Mouse (Mus musculus): ENCODE results near the gene Gm16253.

Gene Gm16253

DNA sequence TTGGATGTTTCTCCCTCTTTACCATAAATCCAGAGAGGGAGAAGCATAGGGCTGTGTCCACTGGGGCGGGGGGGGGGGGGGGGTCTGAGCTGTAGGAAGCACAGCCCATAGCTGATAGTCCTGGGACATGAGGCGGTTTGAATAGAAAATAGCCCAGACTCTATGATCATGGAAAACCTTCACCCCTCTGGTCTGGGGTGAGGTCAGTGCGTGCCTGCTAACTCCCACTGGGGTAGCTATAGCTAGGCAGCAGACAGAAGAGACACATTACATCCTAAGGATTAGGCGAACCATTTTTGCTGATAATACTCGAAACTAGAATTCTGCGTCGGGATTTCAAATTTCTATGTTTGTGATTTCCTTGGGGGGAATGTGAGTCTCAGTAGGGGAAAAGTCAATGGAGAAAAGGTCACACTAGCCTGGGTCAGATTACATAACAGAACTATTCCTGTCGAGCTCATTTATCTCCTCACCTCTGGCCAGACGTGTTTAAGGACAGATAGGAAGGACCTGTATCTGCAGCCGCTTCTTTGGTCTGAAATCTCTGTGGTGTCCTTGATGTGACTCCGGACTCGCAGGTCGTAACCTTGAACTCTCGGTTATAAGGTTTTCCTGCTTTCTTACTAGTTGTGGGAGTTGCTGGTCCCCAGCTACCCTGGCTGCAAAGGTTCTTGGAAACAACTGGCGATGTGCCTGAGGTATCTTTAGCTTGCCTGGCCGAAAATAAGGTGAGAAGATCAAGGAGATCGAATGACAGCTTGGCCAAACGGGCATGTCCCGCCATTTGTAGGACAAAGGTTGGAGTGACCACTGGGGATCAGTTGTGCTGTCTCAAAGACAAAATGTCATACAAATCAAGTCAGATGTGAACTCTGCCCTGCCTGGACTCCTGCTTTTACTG lies 2.9 kb upstream of the Gm16253 start:
- DNase-seq (ENCODE audit: low read depth), result no peak

DNA sequence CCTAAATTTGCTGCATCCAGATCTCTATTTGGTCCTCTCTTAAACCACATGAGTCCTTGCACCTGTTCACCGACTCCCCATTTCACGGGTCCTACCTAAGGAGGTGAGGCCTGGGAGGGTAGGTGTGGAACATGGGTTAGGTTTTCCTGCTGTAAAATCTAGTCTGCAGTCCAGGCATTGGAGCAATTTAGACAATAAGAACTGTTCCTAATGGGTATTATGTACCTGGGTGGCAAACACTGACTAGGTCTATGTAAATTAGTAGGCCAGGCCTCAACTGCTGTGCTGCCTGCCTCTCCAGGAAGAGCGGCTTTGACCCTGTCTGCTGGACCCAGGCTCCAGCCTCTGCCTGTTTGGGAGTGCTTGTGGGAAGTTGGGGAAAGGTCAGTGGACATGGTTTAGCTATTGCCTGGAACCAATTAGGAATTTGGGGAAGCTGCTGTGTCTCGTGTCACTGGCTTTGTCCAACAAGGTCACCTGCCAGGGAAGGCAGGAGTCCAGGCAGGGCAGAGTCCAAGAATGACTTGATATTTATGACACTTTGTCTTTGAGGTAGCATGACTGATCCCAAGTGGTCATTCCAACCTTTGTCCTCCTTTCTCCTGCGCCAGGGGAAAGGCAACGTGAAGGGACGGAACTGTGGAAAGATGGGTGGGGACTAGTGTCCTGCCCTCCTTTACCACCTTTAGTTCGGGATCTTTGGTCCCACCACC lies 1.4 kb upstream of the Gm16253 start:
- DNase-seq (ENCODE audit: low read depth), result no peak

DNA sequence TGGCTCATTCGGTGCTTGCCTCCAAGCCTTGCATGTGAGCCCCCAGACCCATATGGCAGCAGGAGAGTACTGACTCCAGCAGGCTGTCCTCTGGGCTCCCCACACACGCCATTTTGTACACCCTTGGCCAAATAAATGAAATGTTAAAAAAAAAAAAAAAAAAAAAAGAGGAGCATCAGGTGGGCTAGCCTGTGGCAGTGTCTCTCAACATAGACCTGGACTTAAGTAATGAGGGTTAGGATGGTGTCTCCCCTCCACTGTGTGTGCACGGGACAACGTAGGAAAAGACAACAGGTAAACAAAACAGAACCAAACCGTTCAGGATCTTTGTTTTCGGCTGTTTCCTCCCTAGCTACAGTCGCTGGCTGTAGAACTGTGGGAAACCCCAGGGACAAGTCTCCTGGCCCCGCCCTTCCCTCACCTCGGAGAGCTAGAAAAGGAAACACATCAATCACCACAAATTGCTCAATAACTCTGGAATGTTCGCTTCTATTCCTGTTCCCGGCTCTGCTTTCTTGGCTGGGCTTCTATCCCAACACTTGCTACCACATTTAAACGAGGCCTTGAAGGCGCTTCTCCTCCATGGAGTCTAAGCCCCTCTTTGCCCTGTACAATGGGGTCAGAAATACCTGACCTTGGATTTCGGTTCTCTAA lies 652 bp upstream of the Gm16253 start:
- DNase-seq (ENCODE audit: low read depth), result no peak

DNA sequence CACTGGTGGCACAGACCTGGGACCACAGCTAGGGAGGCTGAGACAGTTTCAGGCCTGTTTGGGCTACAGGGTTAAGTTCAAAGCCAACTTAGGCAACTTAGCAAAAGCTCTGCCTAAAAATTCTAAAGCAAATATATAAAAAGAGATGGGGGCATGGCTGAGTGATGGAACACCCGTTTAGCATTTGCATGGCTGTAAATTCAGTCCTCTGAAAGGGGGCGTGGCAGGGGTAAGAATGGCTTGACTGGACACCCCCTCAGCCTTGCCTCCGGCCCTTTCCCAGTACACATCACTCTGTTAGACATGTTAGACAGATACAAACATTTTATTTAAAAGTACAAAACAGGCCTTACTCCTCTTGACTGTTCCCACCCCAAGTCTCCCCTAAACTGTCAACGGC lies 782 bp downstream of the Gm16253 start:
- DNase-seq (ENCODE audit: low read depth), result no peak

DNA sequence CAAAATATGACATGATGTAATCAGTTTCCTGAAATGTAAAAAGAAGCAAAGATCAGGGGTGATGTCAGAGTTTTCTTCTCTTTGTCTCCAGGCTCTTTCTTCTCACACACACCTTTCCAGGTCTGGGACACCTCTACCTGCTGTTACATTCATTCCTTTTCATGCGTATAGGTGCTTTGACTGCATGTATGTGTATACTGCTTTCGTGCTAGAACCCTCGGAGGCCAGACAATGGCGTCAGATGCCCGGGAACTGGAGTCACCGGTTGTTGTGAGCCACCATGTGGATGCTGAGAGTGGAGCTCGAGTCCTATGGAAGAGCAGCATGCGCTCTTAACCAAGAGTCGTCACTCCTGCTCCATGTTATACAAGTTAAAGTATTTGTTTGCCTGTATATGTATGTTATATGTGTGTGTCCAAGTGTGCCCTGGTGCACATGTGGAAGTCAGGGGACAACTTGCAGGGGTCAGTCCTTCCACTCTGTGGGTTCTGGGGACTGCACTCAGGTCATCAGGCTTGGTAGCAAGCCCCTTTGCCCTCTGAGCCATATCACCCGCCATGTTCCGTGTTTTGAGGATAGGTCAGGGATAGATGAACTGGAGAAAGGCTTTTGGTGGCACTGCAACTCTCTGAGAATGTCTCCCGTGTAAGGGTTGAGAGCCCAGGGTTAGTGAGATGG lies 1.9 kb downstream of the Gm16253 start:
- no peak for DNase-seq (ENCODE audit: low read depth)

DNA sequence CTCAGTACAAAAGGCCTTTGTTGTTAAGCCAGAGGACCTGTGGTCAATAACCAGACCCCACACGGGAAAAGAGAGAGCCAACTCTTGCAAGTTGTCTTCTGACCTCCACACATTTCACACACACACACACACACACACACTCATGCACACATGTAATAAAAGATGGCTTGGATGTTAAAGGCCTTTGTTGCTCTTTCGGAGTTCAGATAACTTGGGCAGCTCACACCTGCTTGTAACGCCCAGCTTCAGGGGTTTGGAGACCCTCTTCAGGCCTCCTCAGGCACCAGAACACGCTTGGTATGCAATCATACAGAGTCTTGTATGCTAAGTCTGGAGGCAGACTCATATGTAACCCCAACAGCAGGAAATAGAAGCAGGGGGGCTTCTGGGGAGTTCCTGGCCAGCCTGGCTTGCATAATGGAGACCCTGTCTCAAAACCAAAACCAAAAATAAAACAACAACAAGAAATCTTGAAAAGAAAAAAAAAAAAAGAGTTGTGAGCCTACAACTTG lies 2.5 kb downstream of the Gm16253 start:
- no peak for DNase-seq (ENCODE audit: low read depth)

DNA sequence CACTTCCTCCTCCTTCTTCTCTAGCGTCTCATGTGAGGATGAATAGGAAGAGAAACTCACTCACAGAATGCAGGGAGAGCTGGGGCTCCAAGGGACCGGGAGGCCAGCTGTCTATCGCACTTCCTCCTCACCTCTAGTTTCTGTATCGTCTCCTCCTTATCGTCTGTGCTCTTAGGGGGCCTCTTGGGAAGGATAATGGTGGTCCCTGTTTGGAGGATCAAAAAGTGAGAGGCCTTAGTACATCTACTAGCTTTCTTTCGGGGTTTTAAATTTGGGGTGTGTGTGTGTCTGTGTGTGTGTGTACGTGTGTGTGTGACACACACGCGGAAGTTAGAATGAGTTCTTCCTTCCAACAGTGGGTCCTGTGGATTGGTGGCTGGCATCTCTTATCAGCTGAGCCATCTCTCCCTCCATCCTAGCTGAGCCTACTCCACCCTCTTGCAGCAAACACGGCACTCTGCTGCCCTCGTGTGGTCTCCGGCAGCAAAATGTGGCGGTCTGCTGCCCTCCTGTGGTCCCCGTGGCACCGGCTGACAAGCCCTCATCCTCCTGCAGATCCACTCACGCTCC lies 3.2 kb downstream of the Gm16253 start:
- DNase-seq (ENCODE audit: low read depth), result peak; percentile 98

DNA sequence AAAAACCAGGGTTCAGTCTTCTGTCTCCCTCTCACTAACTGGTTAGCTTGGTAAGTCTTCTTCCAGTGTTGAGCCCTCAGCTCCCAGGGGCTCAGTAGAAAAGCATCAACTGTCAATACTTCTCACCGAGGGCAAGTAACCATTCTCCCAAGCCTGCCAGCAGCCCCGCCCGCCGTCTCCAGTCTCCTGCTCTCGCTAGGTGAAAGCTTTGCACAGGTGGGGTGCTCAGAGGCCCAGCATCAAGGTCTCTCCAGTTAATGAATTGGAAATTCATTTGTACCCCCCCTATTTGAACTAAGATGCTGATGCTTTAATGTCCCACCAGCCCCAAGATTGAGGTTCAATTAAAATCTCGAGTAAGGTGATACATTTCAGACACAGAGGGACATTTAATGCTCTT lies 4.4 kb downstream of the Gm16253 start:
- no peak for DNase-seq (ENCODE audit: low read depth)

DNA sequence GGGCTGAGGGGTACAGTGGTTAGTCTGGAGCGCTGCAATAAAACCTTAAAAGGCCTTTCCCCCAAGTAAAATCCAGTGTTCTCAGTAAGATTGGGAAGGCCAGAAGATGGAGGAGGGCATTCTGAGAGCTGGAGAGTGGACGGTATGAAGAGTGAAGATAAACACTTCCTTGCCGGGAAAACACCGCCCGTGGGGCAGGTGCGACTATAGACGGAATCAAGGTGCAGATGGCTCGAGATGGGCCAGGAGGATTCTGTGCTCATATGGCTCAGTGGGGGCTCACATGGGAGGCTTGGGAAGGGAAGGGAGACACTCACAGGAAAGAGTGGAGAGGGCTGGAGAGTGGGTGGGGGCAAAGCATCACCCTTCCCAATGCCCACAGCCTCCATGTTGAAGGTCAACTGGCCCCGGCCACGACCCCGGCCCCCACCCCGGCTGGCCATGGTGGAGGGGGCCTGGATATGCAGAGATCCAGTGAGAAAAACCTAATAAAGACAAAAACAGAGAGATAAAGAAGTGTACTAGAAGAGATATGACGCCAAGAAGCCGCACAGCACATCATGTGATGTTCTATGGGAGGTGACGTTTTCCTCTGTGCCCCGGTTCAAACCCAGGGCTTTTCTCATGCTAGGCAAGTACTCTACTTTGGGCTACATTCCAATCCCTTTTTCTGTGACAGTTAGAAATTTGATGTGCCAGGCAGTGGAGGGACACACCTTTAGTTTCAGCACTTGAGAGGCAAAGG lies 5.2 kb downstream of the Gm16253 start:
- DNase-seq (ENCODE audit: low read depth), result no peak

DNA sequence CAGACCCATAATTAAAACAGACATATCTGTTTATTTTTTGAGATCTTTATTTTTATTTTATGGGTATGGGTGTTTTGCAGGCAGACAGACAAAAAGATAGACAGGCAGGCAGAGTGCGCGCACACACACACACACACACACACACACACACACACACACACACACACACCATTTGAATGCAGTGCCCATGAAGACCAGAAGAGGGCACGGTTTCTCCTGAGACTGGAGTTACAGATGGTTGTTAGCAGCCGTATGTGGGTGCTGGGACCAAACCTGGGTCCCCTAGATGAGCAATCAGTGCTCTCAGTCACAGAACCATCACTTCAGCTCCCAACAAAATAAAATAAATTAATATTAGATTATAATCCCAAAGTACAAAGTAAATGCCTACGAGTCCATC lies 6.6 kb downstream of the Gm16253 start:
- DNase-seq (ENCODE audit: low read depth), result no peak

DNA sequence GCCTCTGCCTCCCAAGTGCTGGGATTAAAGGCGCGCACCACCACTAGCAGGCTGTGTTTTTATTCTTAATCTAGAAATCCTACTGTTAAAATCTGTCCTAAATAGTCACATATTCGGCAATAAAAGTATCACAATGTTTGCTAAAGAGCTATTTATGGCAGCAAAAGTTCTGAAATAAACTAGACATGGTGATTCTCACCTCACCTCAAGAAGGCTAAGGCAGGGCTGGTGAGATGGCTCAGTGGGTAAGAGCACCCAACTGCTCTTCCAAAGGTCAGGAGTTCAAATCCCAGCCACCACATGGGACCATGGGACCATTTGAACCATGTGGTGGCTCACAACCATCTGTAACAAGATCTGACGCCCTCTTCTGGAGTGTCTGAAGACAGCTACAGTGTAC lies 13.9 kb downstream of the Gm16253 start:
- no peak for DNase-seq (ENCODE audit: low read depth)

DNA sequence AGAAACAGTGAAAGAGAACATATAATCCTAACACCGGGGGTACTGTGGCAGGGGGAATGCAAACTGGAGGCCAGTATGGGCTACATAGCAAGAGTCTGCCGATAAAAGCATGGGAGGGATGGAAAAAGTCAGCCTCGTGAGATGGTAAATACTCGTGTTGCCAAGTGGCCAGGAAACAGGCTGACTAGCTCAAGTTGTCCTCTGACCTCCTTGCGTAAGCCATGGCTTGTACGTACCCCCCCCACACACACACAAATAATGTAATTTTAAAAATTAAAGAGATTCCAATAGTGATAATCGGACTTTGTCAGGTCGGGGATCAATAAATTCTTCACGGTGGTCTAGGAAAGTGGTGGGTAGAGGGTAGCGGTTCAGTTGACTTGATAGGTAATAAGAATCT lies 16.6 kb downstream of the Gm16253 start:
- peak; percentile 79 for DNase-seq (ENCODE audit: low read depth)

DNA sequence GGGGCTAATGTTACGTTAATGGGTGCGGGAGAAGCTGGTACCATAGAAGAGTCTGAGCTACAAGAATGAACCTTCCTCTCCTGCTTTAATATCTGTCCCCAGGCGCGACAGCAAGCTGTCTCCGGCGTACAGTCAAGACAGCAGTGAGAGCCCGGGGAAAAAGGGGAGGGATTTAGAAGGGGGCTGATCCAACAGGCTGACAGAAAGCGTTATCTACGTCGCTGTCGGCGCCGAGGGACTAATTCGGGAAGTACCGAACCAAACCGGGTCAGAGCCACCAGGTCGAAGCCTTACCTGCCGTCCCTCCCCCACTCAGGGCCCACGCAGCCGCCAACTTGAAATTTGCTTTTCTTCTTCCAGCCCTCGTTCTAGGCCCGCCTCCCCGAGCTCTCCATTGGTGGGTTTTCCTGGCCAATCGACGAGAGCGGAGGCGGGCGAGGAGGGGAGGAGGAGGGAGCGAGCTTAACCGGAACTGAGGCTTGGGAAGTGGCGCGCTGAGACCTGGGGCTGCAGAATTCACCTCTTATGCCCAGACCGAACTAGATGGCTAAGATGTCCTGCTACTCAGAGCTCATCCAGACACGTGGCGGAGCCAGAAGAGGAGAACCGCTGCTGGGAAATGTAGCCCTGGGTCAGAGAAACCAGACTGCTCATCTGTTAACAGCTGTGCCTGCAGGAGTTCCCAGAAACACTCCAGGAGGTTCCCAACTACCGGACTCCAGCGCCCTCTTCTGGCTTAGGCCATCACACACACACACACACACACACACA lies 17.2 kb downstream of the Gm16253 start, which contains the start of gene Polr3gl:
TSS of gene Polr3gl (minus strand) at position 392 of the 771 bp plus-strand sequence.
- peak; percentile 96 for DNase-seq (ENCODE audit: low read depth)

DNA sequence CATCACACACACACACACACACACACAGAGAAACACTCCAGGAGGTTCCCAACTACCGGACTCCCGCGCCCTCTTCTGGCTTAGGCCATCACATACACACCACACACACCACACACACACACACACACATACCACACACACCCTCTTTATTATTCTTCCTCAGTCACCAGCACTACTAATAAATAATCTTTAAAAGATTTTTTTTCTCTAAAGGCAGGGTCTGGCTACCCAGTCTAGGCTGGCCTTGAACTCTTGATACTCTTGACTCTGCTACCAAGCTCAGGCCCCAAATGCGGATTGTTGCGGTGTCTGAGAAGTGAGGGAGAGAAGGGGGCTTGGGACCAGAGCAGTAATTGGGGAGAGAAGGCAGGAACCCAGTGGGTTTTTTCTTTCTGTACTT lies 18.1 kb downstream of the Gm16253 start:
- DNase-seq (ENCODE audit: low read depth), result peak; percentile 22

DNA sequence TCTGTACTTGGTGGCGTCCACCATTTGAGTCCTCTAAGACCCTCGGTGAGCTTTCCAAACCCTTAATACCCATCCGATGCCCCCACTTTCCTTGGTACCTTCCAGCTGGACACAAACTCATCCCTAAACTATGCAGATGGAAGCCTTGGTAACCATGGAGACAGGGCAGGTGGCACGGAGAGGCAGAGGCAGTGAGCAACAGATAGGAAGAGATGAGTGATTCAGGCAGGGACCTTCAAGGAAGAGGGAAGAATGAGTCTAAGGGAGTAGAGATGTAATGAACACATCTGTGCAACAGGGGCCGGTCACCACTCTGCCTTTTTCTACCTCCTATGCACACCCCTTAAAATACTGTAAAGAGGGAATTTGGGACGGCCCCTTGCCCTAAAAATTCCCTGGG lies 18.9 kb downstream of the Gm16253 start:
- DNase-seq (ENCODE audit: low read depth), result no peak

DNA sequence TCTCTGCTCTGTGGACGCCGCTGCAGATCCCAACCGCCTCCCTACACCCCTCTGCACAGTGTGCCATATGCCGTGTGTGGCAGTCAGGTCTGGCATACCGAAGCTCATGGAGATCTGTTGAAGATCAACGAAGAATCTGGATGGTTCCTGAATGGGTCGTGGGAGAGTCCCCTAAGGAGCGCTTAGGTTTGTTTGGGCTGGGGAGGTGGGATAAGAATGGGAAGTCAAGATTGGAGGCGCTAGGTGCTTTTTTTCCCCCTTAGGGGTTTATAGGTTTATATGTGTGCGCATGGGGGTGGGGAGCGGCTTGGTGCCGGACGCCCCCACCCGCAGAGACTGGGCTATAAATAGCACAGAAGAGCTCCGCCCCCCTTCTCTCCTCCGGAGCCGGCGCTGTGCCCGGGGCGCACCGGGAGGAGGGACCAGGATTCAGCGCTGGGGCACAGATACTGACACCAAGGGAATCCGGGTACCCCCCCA lies 19.5 kb downstream of the Gm16253 start, which contains the start of gene Ankrd34a:
TSS of gene Ankrd34a (plus strand) at position 409 of the 480 bp plus-strand sequence.
- DNase-seq (ENCODE audit: low read depth), result no peak

DNA sequence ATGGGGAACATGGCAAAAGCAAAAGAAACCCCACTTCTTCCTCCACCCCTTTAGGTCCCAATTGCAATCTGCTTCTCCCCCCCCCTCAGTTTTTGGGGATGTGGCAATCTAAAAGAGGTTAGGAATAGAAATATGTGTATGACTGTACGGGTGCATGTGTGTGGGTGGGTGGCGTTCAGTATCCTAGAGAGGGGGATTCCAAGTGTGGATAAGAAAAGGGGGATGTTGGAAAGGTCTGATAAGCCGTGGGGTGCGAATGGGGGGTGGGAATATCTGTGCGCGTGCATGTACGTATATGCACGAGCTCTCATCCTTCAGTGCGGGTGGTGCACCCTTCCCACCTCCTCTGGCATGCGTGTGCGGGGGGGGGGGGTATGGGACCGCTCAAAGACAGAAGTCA lies 20.1 kb downstream of the Gm16253 start:
- no peak for DNase-seq (ENCODE audit: low read depth)

DNA sequence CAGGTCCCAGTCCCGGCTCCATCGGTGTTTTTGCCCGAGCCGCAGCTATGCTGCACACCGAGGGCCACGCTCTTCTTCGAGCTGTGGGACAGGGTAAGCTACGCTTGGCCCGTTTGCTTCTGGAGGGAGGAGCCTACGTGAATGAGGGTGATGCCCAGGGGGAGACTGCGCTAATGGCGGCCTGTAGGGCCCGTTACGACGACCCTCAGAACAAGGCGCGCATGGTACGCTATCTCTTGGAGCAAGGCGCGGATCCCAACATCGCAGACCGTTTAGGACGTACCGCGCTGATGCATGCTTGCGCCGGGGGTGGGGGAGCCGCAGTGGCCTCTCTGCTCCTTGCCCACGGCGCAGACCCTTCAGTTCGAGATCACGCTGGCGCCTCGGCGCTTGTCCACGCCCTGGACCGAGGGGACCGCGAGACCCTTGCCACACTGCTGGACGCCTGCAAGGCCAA lies 20.7 kb downstream of the Gm16253 start:
- no peak for DNase-seq (ENCODE audit: low read depth)

DNA sequence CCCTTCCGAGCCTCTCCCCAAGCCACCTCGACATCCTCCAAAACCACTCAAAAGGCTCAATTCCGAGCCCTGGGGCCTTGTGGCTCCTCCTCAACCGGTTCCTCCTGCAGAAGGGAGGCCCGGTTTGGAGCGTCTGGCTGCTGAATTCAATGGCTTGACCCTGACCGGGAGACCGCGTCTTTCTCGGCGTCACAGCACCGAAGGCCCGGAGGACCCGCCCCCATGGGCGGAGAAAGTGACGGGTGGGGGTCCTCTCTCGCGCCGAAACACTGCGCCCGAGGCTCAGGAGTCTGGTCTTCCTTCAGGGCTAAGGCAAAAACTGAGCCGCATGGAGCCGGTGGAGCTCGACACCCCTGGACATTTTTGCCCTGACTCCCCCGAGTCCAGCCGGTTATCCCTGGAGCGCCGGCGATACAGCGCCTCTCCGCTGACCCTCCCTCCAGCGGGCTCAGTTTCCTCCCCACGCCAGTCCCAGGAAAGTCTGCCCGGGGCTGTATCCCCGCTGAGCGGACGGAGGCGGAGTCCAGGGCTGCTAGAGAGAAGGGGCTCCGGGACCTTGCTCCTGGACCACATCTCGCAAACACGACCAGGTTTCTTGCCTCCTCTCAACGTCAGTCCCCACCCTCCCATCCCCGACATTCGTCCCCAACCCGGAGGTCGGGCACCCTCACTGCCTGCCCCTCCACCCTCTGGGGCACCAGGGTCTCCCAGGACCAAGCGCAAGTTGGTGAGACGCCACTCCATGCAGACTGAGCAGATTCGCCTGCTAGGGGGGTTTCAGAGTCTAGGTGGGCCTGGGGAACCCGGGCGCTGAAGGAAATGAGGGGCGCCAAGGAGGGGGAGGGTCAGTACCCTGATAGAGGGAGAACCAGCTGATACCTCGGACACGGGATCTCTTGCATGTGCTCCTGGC lies 21.6 kb downstream of the Gm16253 start:
- no peak for DNase-seq (ENCODE audit: low read depth)
